Mouse (Mus musculus) neural tube, embryonic 14.5 days (tissue): ENCODE measurements around the gene Mgat5b. TPM values are rescaled to one million over a fixed set of nuclear protein-coding genes. Genes with fewer than 3 reads are reported as not detected.

Source experiments
- ATAC-seq: fragments of 200-750 bp; cut with Nextera tagmentation; 2 replicates; pipeline ENCODE4 v1.8.0; 2017; ENCODE audit warnings: low read depth, mild to moderate bottlenecking, moderate TSS enrichment, moderate library complexity
- H3K27ac ChIP-seq: fragments of 300-500 bp; sonication (generic); 2 replicates; pipeline ENCODE4 v1.5.1; 2014; ENCODE audit warnings: low read depth, mild to moderate bottlenecking, control low read depth, low read length, moderate library complexity, mixed read lengths
- H3K27me3 ChIP-seq: fragments of 300-500 bp; sonication (generic); 2 replicates; pipeline ENCODE4 v1.6.1; 2014; ENCODE audit warnings: low read length; ENCODE audit not compliant: control insufficient read depth, insufficient read depth
- H3K36me3 ChIP-seq: fragments of 300-500 bp; sonication (generic); 2 replicates; pipeline ENCODE4 v1.6.1; 2014; ENCODE audit warnings: low read length, mixed read lengths; ENCODE audit not compliant: control insufficient read depth, insufficient read depth
- H3K4me1 ChIP-seq: fragments of 300-500 bp; sonication (generic); 2 replicates; pipeline ENCODE4 v1.6.1; 2014; ENCODE audit warnings: low read length; ENCODE audit not compliant: control insufficient read depth, insufficient read depth
- H3K4me2 ChIP-seq: fragments of 300-500 bp; sonication (generic); 2 replicates; pipeline ENCODE4 v1.6.1; 2014; ENCODE audit warnings: mild to moderate bottlenecking, low read depth, low read length, control low read depth
- H3K4me3 ChIP-seq: fragments of 300-500 bp; sonication (generic); 2 replicates; pipeline ENCODE4 v1.5.1; 2014; ENCODE audit warnings: low read depth, low read length, control low read depth, mixed read lengths
- H3K9ac ChIP-seq: fragments of 300-500 bp; sonication (generic); replicated peaks from 2 replicates; pipeline ENCODE4 v1.6.1; 2014; ENCODE audit warnings: low read depth, mild to moderate bottlenecking, control low read depth, low read length, mixed read lengths
- H3K9me3 ChIP-seq: fragments of 300-500 bp; sonication (generic); 2 replicates; pipeline ENCODE4 v1.6.1; 2016; ENCODE audit warnings: low read length; ENCODE audit not compliant: control insufficient read depth
- WGBS: fragments of 180-500 bp; shearing (Covaris S2); extraction: QIAGEN DNeasy Blood & Tissue Kit; methylation state at CpG from one replicate; pipeline ENCODE4 v1.1.7; 2014; 5-methylcytosine and 5-hydroxymethylcytosine counted together
- polyA plus RNA-seq: library from polyadenylated mRNA; unstranded; fragments of >200 nt; fragmentation: Nextera tagmentation; extraction: Ambion mirVana; gene quantifications from 2 replicates; pipeline ENCODE4 v1.2.1, GENCODE M21; 2014

Mgat5b gene
- polyA plus RNA-seq: 21.2 and 21.6 TPM in 2 replicates

DNA sequence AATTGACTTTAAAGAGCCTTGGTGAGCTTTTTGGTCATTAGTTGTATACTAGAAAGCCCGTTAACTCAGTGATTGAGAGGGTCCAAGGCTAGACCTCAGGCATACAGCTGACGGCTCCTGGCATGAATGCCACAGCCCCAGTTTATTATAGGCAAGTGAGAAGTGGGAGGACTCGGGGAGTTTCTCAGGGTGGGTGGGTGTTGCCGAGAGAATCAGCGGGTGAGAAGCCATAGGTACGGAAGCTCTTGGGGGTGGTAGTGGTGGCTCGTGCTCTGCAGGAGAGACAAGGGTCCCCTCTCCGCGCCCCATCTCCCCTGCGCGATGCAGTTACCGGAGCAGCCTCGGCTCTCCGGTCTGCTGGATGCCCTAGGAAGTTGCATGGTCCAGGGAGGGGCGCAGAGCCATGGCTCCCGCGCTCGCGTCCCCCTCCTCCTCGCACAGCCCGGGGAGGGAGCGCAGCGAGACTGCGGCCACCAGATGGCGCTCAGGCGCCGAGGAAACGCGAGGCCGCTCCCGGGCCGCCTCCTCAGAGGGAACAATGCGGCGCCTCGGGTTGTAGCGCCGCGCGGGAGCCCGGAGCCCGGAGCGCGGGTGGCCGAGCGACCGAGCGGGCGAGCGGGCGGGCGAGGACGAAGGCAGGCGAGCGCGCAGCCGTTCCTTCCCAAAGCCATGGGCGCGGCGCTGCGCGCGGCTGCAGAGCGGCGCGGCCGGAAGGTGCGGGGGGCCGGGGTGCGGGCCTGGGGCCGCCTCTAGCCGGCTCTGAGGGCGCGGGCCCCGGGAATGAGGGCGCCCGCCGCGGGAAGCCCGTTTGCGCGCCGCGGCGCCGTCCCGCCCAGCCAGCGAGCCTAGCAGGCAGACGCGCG is at the start of gene Mgat5b:
Gene Mgat5b (plus strand): TSS at position 541 of the 863 bp plus-strand sequence.
- 1% methylated on average over 83 of the region's 90 CpGs for WGBS
- peak within 1 kb of the TSS; percentile 89 for H3K4me2 ChIP-seq
- no peaks in the 10 kb centered on the region for H3K27me3 ChIP-seq
- H3K36me3 ChIP-seq: peaks cover 6% of the 10 kb centered on the region
- peak within 1 kb of the TSS; percentile 88 for H3K27ac ChIP-seq
- H3K4me1 ChIP-seq: peaks cover 26% of the 10 kb centered on the region
- ATAC-seq: peak; percentile 93
- peak within 1 kb of the TSS; percentile 76 for H3K4me3 ChIP-seq
- no peaks in the 10 kb centered on the region for H3K9me3 ChIP-seq
- peak within 1 kb of the TSS; percentile 100 for H3K9ac ChIP-seq

DNA sequence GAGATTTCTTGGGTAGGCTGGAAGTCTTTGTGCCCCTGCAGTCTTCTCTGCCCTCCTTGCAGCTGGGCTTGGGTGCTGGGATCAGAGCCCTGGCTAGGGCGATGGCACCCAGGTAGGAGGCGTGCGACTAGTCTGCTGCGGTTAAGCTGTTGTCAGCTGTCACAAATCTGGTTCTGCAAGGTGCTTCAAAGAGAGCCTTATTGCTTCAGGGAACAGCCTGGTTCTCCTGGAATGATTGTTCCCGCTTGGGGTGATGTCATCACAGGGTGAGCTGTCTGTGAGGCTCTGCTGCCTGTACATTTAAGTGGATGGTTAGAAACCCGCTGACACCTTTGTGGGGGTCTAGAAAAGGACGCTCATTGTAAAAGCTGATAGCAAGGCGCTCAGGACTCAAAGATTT is 49.4 kb upstream of the Mgat5b start:
- Histone ChIP-seq H3K4me3 (no peak overlapping the region), H3K4me1 (no peaks in the 10 kb centered on the region), H3K27ac (no peak overlapping the region), H3K27me3 (no peaks in the 10 kb centered on the region), H3K9me3 (no peaks in the 10 kb centered on the region), H3K4me2 (no peak overlapping the region), H3K36me3 (peaks cover 48% of the 10 kb centered on the region), H3K9ac (no peak overlapping the region)
- no peak for ATAC-seq
- 93% methylated on average over 8 of the region's 8 CpGs for WGBS

DNA sequence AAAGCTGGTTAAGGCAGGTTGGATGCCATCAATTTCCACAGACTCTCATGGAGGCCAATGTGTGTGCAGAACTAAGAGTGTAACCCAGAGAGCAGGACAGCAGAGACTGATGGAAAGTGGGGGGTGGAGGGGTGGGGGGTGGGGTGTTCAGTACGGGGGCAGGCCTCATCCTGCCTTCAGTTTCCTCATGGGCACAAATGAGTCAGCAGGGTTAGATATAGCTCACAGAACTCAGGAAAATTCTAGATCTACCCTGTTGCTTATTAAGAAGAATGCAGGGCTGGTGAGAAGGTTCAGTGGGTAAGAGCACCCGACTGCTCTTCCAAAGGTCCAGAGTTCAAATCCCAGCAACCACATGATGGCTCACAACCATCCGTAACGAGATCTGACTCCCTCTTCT is 49.0 kb upstream of the Mgat5b start:
- Histone ChIP-seq H3K9me3 (no peaks in the 10 kb centered on the region), H3K27me3 (no peaks in the 10 kb centered on the region), H3K27ac (no peak overlapping the region), H3K9ac (no peak overlapping the region), H3K4me2 (no peak overlapping the region), H3K4me3 (no peak overlapping the region), H3K36me3 (peaks cover 47% of the 10 kb centered on the region), H3K4me1 (no peaks in the 10 kb centered on the region)
- no peak for ATAC-seq
- WGBS: 90% methylated on average over 4 of the region's 4 CpGs

DNA sequence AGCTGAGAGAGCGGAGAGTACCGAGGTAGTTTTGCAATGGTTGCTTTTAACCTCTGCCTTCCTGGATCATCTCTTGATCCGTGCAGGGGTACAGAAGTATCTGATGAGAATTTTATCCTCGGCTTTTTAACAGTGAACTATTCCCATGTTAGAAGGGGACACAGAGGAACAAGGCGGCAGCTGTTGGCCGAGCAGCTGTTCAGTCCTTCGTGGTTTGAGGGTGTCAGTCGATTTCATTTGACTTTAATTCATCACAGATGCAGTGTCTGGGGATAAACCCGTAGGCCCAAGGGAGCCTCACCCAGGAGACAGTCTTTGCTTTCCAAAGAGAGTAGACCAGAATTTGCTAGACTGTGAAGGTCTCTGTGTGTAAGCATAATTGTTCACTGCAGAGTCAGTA is 47.1 kb upstream of the Mgat5b start:
- Histone ChIP-seq H3K27ac (no peak overlapping the region), H3K4me1 (no peaks in the 10 kb centered on the region), H3K27me3 (no peaks in the 10 kb centered on the region), H3K9ac (no peak overlapping the region), H3K9me3 (no peaks in the 10 kb centered on the region), H3K4me2 (no peak overlapping the region), H3K4me3 (no peak overlapping the region), H3K36me3 (peaks cover 33% of the 10 kb centered on the region)
- ATAC-seq: no peak
- 89% methylated on average over 9 of the region's 9 CpGs for WGBS

DNA sequence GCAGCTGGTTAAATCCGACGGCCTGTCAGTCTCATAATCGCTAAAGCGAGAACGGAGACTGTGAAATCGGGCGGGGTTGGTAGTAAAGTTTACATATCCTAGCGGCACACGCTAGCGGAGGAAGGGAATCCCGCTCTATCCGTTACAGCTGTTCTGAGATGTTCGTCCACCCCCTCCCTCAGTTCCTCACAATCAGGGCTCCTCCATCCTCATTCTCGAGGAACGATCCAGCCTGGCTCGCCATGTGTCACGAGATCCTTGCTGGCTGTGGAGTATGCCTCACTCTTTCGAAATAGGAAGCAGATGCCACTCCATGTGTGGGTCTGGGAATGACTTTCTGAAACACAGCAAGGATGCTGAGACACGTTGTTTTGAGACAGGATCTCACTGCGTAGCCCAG is 44.7 kb upstream of the Mgat5b start:
- WGBS: 91% methylated on average over 20 of the region's 20 CpGs
- H3K9me3 ChIP-seq: no peaks in the 10 kb centered on the region
- H3K9ac ChIP-seq: no peak overlapping the region
- ATAC-seq: no peak
- H3K4me2 ChIP-seq: no peak overlapping the region
- no peak overlapping the region for H3K4me3 ChIP-seq
- no peaks in the 10 kb centered on the region for H3K4me1 ChIP-seq
- no peak overlapping the region for H3K27ac ChIP-seq
- peaks cover 28% of the 10 kb centered on the region for H3K36me3 ChIP-seq
- H3K27me3 ChIP-seq: no peaks in the 10 kb centered on the region

DNA sequence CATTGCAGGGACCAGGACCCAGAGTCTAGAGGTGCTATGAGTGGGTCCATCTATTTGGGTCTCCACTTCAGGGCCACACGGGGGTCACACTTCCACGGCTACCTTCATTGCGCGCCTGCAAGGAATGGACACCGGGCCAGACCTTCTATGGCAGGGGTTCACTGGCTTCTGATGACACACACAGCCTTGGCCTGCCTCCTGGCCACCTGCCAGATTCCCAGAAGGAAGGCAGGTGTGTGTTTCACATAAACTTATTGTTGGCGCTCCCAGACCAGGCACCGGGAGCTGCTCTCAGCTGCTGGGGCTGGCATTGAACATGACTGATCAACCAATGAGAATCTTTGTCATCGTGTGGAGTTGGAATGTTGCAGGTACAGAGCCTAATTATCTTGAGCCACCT is 40.2 kb upstream of the Mgat5b start:
- no peaks in the 10 kb centered on the region for H3K4me1 ChIP-seq
- no peak overlapping the region for H3K4me3 ChIP-seq
- no peak overlapping the region for H3K27ac ChIP-seq
- H3K9ac ChIP-seq: no peak overlapping the region
- WGBS: 89% methylated on average over 8 of the region's 8 CpGs
- no peak overlapping the region for H3K4me2 ChIP-seq
- no peak for ATAC-seq
- no peaks in the 10 kb centered on the region for H3K27me3 ChIP-seq
- peaks cover 8% of the 10 kb centered on the region; the same call in 1 of the 2 replicates for H3K36me3 ChIP-seq
- H3K9me3 ChIP-seq: no peaks in the 10 kb centered on the region

DNA sequence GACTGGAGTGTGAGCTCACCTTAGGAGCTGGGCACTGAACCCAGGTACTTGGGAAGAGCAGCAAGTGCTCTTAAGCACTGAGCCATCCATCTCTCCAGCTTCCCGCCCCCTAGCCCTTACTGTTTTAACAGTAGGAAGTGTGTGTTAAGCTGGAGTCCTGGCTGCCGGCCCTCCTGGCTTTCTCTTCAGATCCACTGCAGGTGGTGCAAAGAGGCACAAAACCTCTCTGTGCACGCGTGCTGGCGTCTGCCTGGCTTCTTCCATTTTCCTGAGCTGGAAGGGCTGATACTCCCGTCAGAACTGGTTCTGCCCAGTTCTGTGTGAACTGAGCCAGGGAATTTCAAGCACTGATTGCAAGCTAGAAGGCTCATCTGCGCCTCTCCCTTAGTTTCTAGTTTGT is 37.8 kb upstream of the Mgat5b start:
- Histone ChIP-seq H3K27ac (no peak overlapping the region), H3K9ac (no peak overlapping the region), H3K27me3 (no peaks in the 10 kb centered on the region), H3K9me3 (no peaks in the 10 kb centered on the region), H3K4me2 (no peak overlapping the region), H3K36me3 (no peaks in the 10 kb centered on the region), H3K4me3 (no peak overlapping the region), H3K4me1 (peaks cover 3% of the 10 kb centered on the region; the same call in 1 of the 2 replicates)
- ATAC-seq: no peak
- WGBS: 61% methylated on average over 7 of the region's 7 CpGs

DNA sequence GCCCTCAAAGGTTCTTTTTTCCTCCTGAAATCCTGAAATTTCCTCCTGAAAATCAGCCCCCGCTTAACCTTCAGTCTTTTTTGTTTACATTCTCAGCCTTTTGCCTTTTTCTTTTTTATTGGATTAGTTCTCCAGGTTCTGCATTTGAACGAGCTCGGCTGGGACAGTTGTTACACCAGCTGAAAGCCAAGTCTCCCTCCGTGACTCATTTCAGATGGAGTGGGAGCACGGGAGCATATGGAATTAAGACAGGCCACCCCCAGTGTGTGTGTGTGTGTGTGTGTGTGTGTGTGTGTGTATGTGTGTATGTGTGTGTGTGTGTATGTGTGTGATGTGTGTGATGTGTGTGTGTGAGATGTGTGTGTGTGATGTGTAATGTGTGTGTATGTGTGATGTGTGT is 37.2 kb upstream of the Mgat5b start:
- ATAC-seq: no peak
- Histone ChIP-seq H3K4me2 (no peak overlapping the region), H3K36me3 (no peaks in the 10 kb centered on the region), H3K9me3 (no peaks in the 10 kb centered on the region), H3K9ac (no peak overlapping the region), H3K4me1 (peaks cover 3% of the 10 kb centered on the region; the same call in 1 of the 2 replicates), H3K4me3 (no peak overlapping the region), H3K27me3 (no peaks in the 10 kb centered on the region), H3K27ac (no peak overlapping the region)
- WGBS: 82% methylated on average over 5 of the region's 5 CpGs

DNA sequence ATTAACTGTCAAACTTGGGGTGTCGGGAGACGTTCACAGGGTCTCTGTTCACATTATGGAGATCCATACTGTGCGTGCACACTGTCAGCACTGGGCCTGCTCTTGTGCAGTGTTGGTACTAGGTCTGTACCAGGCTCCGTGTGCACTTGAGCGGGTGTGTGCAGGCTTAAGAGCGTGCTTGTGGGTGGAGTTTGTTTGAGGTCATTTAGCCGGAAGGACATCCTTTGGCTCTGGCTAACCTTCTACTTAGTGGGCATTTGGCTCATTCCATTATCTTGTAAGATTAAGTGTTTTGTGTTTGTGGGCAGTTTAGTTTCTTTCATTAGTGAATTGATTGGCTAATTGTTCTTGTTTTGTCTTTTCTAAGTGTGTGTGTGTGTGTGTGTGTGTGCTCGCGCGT is 36.2 kb upstream of the Mgat5b start:
- WGBS: 85% methylated on average over 10 of the region's 10 CpGs
- Histone ChIP-seq H3K36me3 (no peaks in the 10 kb centered on the region), H3K4me3 (no peak overlapping the region), H3K4me1 (peaks cover 3% of the 10 kb centered on the region; the same call in 1 of the 2 replicates), H3K27me3 (no peaks in the 10 kb centered on the region), H3K4me2 (no peak overlapping the region), H3K27ac (no peak overlapping the region), H3K9ac (no peak overlapping the region), H3K9me3 (no peaks in the 10 kb centered on the region)
- no peak for ATAC-seq
